Mouse (Mus musculus) G1E (cell line): ENCODE results near the gene Rpl10a. TPM values are rescaled to one million over a fixed set of nuclear protein-coding genes. Genes with fewer than 3 reads are reported as not detected.

Experiments
- ATAC-seq: 2 replicates; pipeline ENCODE4 v1.8.0; 2016; ENCODE audit warnings: mild to moderate bottlenecking; ENCODE audit not compliant: insufficient number of reproducible peaks, poor library complexity, low FRiP score, severe bottlenecking; ENCODE audit errors: extremely low read depth
- DNase-seq: peaks from one replicate; pipeline ENCODE4 v3.0.0; 2012; ENCODE audit warnings: low spot score
- H3K27me3 ChIP-seq: 2 replicates; pipeline ENCODE4 v1.6.1; 2012; ENCODE audit warnings: mild to moderate bottlenecking, low read length, inconsistent platforms; ENCODE audit not compliant: insufficient read depth
- H3K36me3 ChIP-seq: replicated peaks from 2 replicates; pipeline ENCODE3; 2012; ENCODE audit warnings: mild to moderate bottlenecking, inconsistent platforms
- H3K4me1 ChIP-seq: 2 replicates; pipeline ENCODE4 v1.6.1; 2012; ENCODE audit warnings: low read depth, low read length, inconsistent platforms, mixed read lengths; ENCODE audit not compliant: insufficient read depth
- H3K4me3 ChIP-seq: 2 replicates; pipeline ENCODE4 v1.5.1; 2012; ENCODE audit warnings: low read depth, mild to moderate bottlenecking, inconsistent platforms, low read length, moderate library complexity, mixed read lengths
- H3K9me3 ChIP-seq: replicated peaks from 2 replicates; pipeline ENCODE4 v1.6.1; 2012; ENCODE audit warnings: inconsistent platforms
- CTCF ChIP-seq: IDR thresholded peaks from 2 replicates; pipeline ENCODE4 v1.5.1; 2012; ENCODE audit warnings: low read depth, low read length, inconsistent platforms, mixed read lengths
- GATA1 ChIP-seq: IDR thresholded peaks from 2 replicates; pipeline ENCODE4 v1.6.1; 2012; ENCODE audit warnings: borderline replicate concordance, low read length, inconsistent platforms, mixed read lengths
- GATA2 ChIP-seq: IDR thresholded peaks from 2 replicates; pipeline ENCODE4 v1.6.1; 2012; ENCODE audit warnings: low read depth, low read length, inconsistent platforms, borderline replicate concordance
- POLR2AphosphoS5 ChIP-seq: IDR thresholded peaks from 2 replicates; pipeline ENCODE4 v1.6.1; 2012; ENCODE audit warnings: low read depth, low read length, inconsistent platforms; ENCODE audit not compliant: insufficient replicate concordance
- TAL1 ChIP-seq: conservative IDR thresholded peaks from 2 replicates; pipeline ENCODE4 v1.6.1; 2012; ENCODE audit warnings: low read depth, low read length, inconsistent platforms, mixed read lengths
- polyA plus RNA-seq: library from polyadenylated mRNA; stranded (reverse); fragments of >175 nt; gene quantifications from 2 replicates; pipeline ENCODE4 v1.2.3, GENCODE M21; 2012
- total RNA-seq, 2 experiments: library from RNA; stranded (forward) in 1 of 2; stranded (reverse) in 1 of 2; fragments of 200-1000 nt in 1 of 2; fragments of >200 nt in 1 of 2; fragmentation: Nextera tagmentation in 1 of 2; gene quantifications; 2 replicates each; pipeline ENCODE4 v1.2.3; 2014 to 2017

Gene Rpl10a
- total and polyA plus RNA-seq, 3 experiments = 987 to 8,433 (median 2,842) TPM

DNA sequence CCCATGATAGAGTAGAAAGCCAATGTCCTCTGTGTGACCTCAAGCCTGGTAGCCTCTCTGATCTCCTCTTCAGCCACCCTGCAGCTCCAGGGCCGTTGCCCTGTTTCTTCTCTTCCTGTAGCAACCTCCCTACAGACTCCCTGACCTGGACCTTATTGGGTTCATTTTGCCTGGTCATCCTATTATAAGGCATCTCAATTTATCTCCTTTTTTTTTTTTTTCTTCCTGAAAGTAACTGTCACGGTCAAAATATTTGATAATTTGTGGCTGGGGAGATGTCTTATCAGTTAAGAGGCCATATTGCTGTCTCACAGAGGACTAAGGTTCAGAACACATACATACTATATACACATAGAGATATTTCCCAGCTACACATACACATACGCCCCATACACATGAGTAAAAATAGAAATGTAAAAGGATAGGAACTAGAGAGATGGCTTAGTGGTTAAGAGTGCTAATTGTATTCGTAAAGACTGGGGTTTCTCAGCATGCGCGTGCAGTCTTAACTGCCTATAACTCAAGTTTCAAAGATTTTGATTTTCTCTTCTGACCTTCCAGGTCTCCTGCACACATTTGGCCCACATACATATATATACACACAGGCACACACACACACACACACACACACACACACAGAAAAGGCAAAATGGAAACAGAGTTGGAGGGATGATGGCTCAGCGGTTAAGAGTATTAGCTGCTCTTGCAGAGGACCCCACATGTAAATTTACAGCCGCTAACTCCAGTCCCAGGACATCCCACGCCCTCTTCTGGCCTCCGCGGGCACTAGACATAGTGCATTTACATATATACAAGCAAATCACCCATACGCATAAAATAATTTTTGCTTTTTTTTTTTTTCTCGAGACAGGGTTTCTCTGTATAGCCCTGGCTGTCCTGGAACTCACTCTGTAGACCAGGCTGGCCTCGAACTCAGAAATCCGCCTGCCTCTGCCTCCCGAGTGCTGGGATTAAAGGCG lies 15.7 kb upstream of the Rpl10a start:
- no peak for DNase-seq
- Histone ChIP-seq H3K4me3 (peak overlapping the region; percentile 90), H3K9me3 (no peaks in the 10 kb centered on the region), H3K36me3 (peaks cover 28% of the 10 kb centered on the region), H3K4me1 (peaks cover 70% of the 10 kb centered on the region), H3K27me3 (no peaks in the 10 kb centered on the region)
- ATAC-seq = no peak
- TF ChIP-seq CTCF = no peak
- TF ChIP-seq POLR2AphosphoS5 = no peak
- no peak for TF ChIP-seq GATA1
- no peak for TF ChIP-seq GATA2
- no peak for TF ChIP-seq TAL1

DNA sequence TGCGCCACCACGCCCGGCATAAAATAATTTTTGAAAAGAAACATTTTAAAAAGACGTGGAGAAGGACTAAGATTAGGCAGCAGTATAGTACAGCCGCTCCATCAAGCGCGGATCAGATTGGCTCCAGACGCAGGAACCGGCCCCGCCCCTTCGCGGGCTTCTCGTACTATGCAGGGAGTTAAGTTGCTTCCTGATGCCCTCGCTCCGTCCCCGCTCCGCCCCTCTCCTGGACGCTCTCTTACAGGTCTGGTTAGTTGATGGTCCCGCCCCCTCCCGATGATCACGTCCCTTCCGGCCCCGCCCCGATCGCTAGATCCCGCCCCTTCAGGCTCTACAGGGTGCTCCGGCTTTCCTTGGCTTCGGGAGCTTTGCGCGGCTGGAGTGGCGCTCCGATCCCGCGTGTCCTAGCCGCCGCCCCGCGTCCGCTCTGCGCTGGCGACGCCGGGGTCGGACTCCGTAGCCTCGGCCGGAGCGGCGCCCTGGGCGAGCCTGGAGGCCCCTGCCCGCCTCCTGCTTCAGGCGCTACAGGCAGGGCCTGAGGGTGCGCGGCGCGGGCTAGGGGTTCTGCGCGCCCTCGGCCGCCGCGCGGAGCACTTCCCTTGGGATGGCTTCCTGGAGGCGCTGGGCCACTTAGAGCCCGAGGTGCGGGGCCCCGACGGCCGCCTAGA lies 14.9 kb upstream of the Rpl10a start, which contains the start of gene Fance:
Gene Fance, plus strand, starts transcription at position 308 of the 668 bp plus-strand sequence.
- TF ChIP-seq CTCF (no peak), POLR2AphosphoS5 (no peak), TAL1 (no peak), GATA2 (no peak), GATA1 (no peak)
- no peaks in the 10 kb centered on the region for H3K9me3 ChIP-seq
- peaks cover 70% of the 10 kb centered on the region for H3K4me1 ChIP-seq
- DNase-seq (peak; percentile 95), ATAC-seq (peak; percentile 89)
- peaks cover 36% of the 10 kb centered on the region for H3K36me3 ChIP-seq
- peak within 1 kb of the TSS; percentile 90 for H3K4me3 ChIP-seq
- H3K27me3 ChIP-seq = no peaks in the 10 kb centered on the region

DNA sequence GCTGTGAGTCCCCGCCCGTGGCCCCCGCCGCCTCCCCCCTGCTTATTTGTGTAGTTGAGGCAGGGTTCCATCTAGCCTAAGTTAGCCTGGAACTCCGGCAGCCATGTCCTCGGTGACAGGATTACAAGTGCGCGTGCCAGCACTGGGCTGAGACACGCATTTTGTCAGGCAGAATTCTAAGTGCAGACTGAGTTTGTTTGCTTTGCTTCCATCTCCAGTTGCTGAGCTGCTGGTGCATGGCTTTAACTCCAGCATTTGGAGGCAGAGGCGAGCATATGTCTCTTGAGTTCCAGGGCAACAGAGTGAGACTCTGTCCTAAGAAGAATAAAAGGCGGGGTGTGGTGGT lies 14.4 kb upstream of the Rpl10a start:
- no peak for DNase-seq
- TF ChIP-seq GATA1 (no peak), TAL1 (no peak), GATA2 (no peak), CTCF (no peak), POLR2AphosphoS5 (no peak)
- Histone ChIP-seq H3K9me3 (no peaks in the 10 kb centered on the region), H3K36me3 (peaks cover 41% of the 10 kb centered on the region), H3K27me3 (no peaks in the 10 kb centered on the region), H3K4me1 (peaks cover 69% of the 10 kb centered on the region), H3K4me3 (peak overlapping the region; percentile 90)
- ATAC-seq = no peak

DNA sequence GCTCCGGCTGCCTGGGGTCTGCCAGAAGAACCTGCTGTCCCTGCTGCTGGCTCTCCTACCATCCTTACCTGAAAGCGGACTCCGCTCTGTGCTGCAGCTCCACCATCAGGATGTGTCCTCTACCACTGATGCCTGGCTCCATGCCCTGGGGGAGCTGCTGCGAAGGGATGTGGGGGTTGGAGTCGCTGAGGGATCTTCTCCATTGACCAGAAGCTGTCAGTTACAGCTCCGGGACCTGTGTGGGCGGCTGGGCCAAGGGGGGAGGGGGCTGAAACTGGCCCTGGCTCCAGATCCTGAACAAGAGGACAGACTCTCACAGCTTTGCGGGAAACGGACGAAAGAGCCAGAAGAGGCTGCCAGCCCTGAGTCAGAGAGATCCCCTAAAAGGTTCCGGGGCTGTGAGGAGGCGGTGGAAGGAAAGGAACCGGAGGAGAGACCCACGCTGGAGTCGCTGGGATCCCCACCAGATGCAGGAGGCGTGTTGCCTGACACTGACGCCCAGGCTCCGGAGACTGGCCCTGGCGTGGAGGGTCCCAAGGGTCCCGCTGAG lies 12.6 kb upstream of the Rpl10a start:
- Histone ChIP-seq H3K27me3 (no peaks in the 10 kb centered on the region), H3K4me3 (peak overlapping the region; percentile 62; the same call in 1 of the 2 replicates), H3K36me3 (peaks cover 58% of the 10 kb centered on the region), H3K9me3 (no peaks in the 10 kb centered on the region), H3K4me1 (peaks cover 66% of the 10 kb centered on the region)
- no peak for DNase-seq
- no peak for ATAC-seq
- no peak for TF ChIP-seq CTCF
- no peak for TF ChIP-seq GATA2
- no peak for TF ChIP-seq TAL1
- TF ChIP-seq GATA1 = no peak
- no peak for TF ChIP-seq POLR2AphosphoS5

DNA sequence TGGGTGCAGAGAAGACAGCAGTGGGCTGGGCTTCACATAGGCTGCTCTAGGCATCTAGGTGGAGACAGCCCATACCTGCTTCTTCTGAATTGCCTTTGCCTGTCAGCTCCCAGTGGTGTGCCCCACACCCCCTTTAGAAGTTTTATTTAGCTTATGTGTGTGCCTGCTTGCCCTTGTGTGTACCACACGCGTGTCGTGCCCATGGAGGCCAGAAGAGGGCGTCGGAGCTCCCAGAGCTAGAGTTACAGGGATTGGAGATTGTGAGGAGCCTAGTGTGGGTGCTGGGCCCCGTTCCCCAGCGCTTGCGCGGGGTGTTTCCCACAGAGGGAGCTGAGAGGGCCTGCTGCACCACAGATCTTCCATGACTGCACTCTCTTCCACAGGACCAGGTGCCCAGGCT lies 11.8 kb upstream of the Rpl10a start:
- Histone ChIP-seq H3K4me3 (peak overlapping the region; percentile 63; the same call in 1 of the 2 replicates), H3K4me1 (peaks cover 63% of the 10 kb centered on the region), H3K27me3 (no peaks in the 10 kb centered on the region), H3K9me3 (no peaks in the 10 kb centered on the region), H3K36me3 (peaks cover 66% of the 10 kb centered on the region)
- TF ChIP-seq GATA2 = no peak
- TF ChIP-seq POLR2AphosphoS5 = no peak
- no peak for TF ChIP-seq TAL1
- no peak for DNase-seq
- ATAC-seq = no peak

DNA sequence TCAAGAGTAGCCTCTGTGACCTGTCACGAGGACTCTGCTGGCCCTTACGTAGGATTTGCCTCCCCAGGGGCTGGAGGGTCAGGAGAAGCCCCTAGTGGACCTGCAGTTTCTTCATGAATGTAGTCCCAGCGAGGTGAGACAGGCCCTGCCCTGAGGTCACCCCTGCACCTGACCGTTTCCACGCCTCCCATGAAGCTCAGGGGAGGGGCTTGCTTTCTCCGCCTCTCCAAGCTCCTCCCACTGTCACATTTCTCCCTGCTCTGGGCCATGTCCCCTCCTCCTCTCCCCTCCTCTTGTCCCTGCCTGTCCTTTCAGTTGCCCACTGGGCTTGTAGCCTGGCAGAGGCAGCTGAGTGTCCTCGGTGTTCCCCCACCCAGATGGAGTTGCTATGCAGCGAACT lies 11.2 kb upstream of the Rpl10a start:
- peaks cover 57% of the 10 kb centered on the region for H3K4me1 ChIP-seq

More for the DNA sequence above, 11.2 kb upstream of the Rpl10a start:
- Histone ChIP-seq H3K36me3 (peaks cover 72% of the 10 kb centered on the region), H3K4me3 (peak overlapping the region; percentile 63; the same call in 1 of the 2 replicates), H3K27me3 (no peaks in the 10 kb centered on the region), H3K9me3 (no peaks in the 10 kb centered on the region)
- no peak for ATAC-seq
- DNase-seq = no peak
- TF ChIP-seq GATA2 = no peak
- TF ChIP-seq CTCF = no peak
- no peak for TF ChIP-seq POLR2AphosphoS5
- TF ChIP-seq TAL1 = no peak
- no peak for TF ChIP-seq GATA1
